ENCODE assay signal across 21 mouse cellular contexts in genomic region chr10:45972240-45972639, GRCm38 (mm10).
DNase-seq lines count a peak whose midpoint lies in the region; ATAC-seq and TF ChIP-seq lines count a peak whose summit lies in the region.
"Had no signal": no experiment of that assay in that cellular context is flagged by ENCODE, and none has a peak within 500 bp of the region (broad histone marks: within the 10 kb centered on the region; RNA-seq: fewer than 3 reads in every experiment).

No protein-coding gene starts in this region.

- TF ChIP-seq POLR2A in thymus, adult 2 months (IDR thresholded peaks at IDR 0.05; ENCODE audit: control insufficient read depth, extremely low read depth, insufficient read depth, low read length, poor library complexity) = no peak

- no peak overlapping the region for H3K27ac ChIP-seq in hindbrain, embryonic 10.5 days
- H3K27ac ChIP-seq in hindbrain, postnatal 0 days = no peak overlapping the region
- H3K27ac ChIP-seq in thymus, adult 2 months (ENCODE audit: control insufficient read depth, insufficient read depth, low read length) = no peak overlapping the region
- H3K27ac ChIP-seq: embryonic facial prominence, embryonic 13.5 days; forebrain, embryonic 12.5 days; heart, adult 2 months; heart, embryonic 15.5 days; hindbrain, embryonic 12.5 days had no signal

- no peaks in the 10 kb centered on the region for H3K9me3 ChIP-seq in hindbrain, embryonic 10.5 days
- H3K9me3 ChIP-seq in hindbrain, postnatal 0 days (ENCODE audit: low read length) = no peaks in the 10 kb centered on the region
- H3K9me3 ChIP-seq: embryonic facial prominence, embryonic 13.5 days; forebrain, embryonic 12.5 days; heart, embryonic 15.5 days; hindbrain, embryonic 12.5 days had no signal

- no peak overlapping the region for H3K4me3 ChIP-seq in hindbrain, embryonic 10.5 days
- no peak overlapping the region for H3K4me3 ChIP-seq in hindbrain, postnatal 0 days (ENCODE audit: low read length)
- no peak overlapping the region for H3K4me3 ChIP-seq in thymus, adult 2 months (ENCODE audit: control insufficient read depth, insufficient read depth, low read length)
- H3K4me3 ChIP-seq: embryonic facial prominence, embryonic 13.5 days; forebrain, embryonic 12.5 days; heart, adult 2 months; heart, embryonic 15.5 days; hindbrain, embryonic 12.5 days had no signal

- H3K9ac ChIP-seq in hindbrain, postnatal 0 days (replicated peaks; ENCODE audit: low read length) = no peak overlapping the region
- H3K9ac ChIP-seq: embryonic facial prominence, embryonic 13.5 days; forebrain, embryonic 12.5 days; forebrain, postnatal 0 days; heart, embryonic 15.5 days; hindbrain, embryonic 12.5 days had no signal

- no peaks in the 10 kb centered on the region for H3K27me3 ChIP-seq in hindbrain, embryonic 10.5 days (ENCODE audit: insufficient read depth, poor library complexity, severe bottlenecking)
- no peaks in the 10 kb centered on the region for H3K27me3 ChIP-seq in hindbrain, postnatal 0 days (ENCODE audit: insufficient read depth, low read length)
- no peaks in the 10 kb centered on the region for H3K27me3 ChIP-seq in thymus, adult 2 months (ENCODE audit: control insufficient read depth, insufficient read depth, low read length)
- H3K27me3 ChIP-seq: embryonic facial prominence, embryonic 13.5 days; forebrain, embryonic 12.5 days; heart, embryonic 15.5 days; hindbrain, embryonic 12.5 days had no signal

- TF ChIP-seq CTCF in hindbrain, postnatal 0 days (IDR thresholded peaks at IDR 0.05; ENCODE audit: low read depth) = no peak
- TF ChIP-seq CTCF in thymus, adult 2 months (IDR thresholded peaks at IDR 0.05; ENCODE audit: borderline replicate concordance, control insufficient read depth, extremely low read depth, insufficient read depth, low read length, poor library complexity) = no peak

- peaks cover 4% of the 10 kb centered on the region; the same call in 1 of the 2 replicates for H3K4me1 ChIP-seq in hindbrain, embryonic 10.5 days (replicated peaks)
- no peaks in the 10 kb centered on the region for H3K4me1 ChIP-seq in hindbrain, postnatal 0 days (ENCODE audit: insufficient read depth, low read length)
- H3K4me1 ChIP-seq in thymus, adult 2 months (replicated peaks; ENCODE audit: control insufficient read depth, insufficient read depth, low read length) = no peaks in the 10 kb centered on the region
- H3K4me1 ChIP-seq: embryonic facial prominence, embryonic 13.5 days; forebrain, embryonic 12.5 days; heart, embryonic 15.5 days; hindbrain, embryonic 12.5 days had no signal

- 41% methylated on average over 1 of the region's 1 CpGs for WGBS in hindbrain, embryonic 10.5 days
- WGBS in hindbrain, postnatal 0 days = 69% methylated on average over 1 of the region's 1 CpGs
- 92% methylated on average over 1 of the region's 1 CpGs for WGBS in thymus, adult 2 months

- H3K4me2 ChIP-seq in hindbrain, postnatal 0 days (ENCODE audit: low read depth, low read length) = no peak overlapping the region
- H3K4me2 ChIP-seq: embryonic facial prominence, embryonic 13.5 days; forebrain, embryonic 12.5 days; heart, embryonic 11.5 days; heart, embryonic 15.5 days; hindbrain, embryonic 12.5 days had no signal

- no peaks in the 10 kb centered on the region for H3K36me3 ChIP-seq in hindbrain, embryonic 10.5 days
- no peaks in the 10 kb centered on the region for H3K36me3 ChIP-seq in hindbrain, postnatal 0 days (ENCODE audit: insufficient read depth, low read length)
- H3K36me3 ChIP-seq in thymus, adult 2 months (ENCODE audit: control insufficient read depth, insufficient read depth, low read length) = no peaks in the 10 kb centered on the region
- H3K36me3 ChIP-seq: embryonic facial prominence, embryonic 13.5 days; forebrain, embryonic 12.5 days; heart, embryonic 15.5 days; hindbrain, embryonic 12.5 days had no signal

- ATAC-seq in hindbrain, postnatal 0 days = no peak
- ATAC-seq: forebrain, postnatal 0 days; hindbrain, embryonic 16.5 days had no signal

- DNase-seq in hindbrain, embryonic 10.5 days (ENCODE audit: low spot score) = peak; percentile 4
- DNase-seq in hindbrain, postnatal 0 days (ENCODE audit: low spot score) = no peak
- peak; percentile 5 for DNase-seq in kidney, postnatal 10 days
- DNase-seq in kidney, adult 9 months = no peak
- DNase-seq in kidney, postnatal 25 days = peak; percentile 1 to 28
- no peak for DNase-seq in urinary bladder, postnatal 25 days (ENCODE audit: low spot score)
- no peak for DNase-seq in thymus, adult 2 months
- DNase-seq: adrenal gland, adult 8-10 months; adrenal gland, postnatal 36 days; cerebellum, adult 11 months; cerebellum, adult 8-10 months; cerebellum, postnatal 25 days; forebrain, postnatal 0 days; gastrocnemius, postnatal 14 days; heart, adult 2 months had no signal

Comparison
In these comparisons a context has a peak if more than half of its experiments do, and no peak if none do; other contexts are left out.
1. DNase-seq: peak in hindbrain, embryonic 10.5 days (single experiment), kidney, postnatal 10 days (single experiment) and kidney, postnatal 25 days (2 of 2); none in hindbrain, postnatal 0 days (single experiment), kidney, adult 9 months (single experiment), urinary bladder, postnatal 25 days (single experiment) and thymus, adult 2 months (single experiment).